Mouse (Mus musculus): ENCODE data around the gene Prkcsh.
A peak's percentile ranks its signal among the peaks of the same experiment; 100 is the strongest.

Gene Prkcsh

DNA sequence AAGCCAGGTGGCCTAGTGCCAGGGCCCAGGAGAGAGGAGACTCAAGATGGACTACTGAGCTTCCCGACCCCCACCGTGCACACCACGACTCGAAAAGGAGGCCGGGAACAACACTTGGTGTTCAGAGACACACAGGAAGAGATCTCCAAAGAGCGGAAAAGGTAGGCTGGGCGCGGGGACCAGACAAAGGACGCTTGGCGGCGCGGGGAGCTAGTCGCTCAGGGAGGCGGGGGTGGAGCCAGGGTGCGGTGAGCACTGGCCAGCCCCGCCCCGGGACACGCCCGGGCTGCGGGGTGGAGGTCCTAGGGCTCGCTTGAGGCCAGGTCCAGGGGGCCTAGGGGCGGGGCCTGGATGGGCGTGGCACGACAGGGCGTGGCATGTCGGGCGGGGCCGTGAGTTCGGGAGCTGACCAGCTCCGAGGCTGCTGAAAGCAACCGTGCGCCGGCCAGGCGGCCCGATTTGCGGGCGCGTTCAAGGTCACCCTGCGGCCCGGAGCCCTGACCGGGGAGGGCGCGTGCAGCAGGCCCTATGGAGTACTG is 47.8 kb downstream of the Prkcsh start:
- peak; percentile 32 for DNase-seq

- DNase-seq, result no peak
Observed at GRCm38 (mm10) chr9:22051161-22051957, 48.8 kb downstream of the Prkcsh start.

- DNase-seq, result no peak
Observed at GRCm38 (mm10) chr9:22051958-22052254, 49.3 kb downstream of the Prkcsh start, which contains the start of gene Elavl3. Elavl3 (minus strand) TSS chr9:22052023.

DNA sequence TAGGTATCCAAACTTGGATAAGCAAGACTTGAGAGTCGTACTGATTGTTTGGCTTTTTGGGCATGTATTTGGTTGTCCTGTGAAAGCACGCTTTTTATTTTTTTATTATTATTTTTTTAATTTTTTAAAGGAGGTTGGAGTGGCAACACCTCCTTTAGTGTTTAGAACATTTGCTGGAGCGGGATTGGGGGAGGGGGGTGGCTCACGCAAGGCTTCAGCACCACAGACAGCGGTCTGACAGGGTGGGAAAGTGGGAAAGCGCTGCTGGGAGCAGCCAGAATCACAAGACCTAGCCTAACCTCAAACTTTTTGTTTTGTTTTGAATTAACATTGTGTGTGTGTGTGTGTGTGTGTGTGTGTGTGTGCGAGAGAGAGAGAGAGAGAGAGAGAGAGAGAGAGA is 51.1 kb downstream of the Prkcsh start:
- DNase-seq, result no peak

GRCm38 (mm10) chr9:22054411-22055076 is 51.9 kb downstream of the Prkcsh start:
- DNase-seq, result peak; percentile 71

DNA sequence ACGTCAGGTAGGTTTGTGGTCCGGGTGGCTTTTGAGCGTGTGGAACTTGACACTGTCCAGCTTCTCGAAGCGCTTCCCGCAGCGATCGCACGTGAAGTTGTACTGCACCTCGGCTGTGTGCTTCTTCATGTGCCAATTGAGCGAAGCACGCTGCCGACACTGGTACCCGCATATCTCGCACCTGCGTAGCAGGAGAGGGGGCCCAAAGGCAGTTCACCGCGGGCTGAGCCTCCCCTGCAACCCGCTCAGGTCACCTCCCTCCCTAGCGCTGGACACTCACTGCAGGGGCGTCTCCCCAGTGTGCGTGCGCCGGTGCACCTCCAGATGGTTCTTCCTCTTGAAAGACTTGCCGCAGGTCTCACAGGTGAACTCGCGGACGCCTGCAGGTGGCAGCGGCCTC is 53.1 kb downstream of the Prkcsh start:
- DNase-seq, result no peak

DNA sequence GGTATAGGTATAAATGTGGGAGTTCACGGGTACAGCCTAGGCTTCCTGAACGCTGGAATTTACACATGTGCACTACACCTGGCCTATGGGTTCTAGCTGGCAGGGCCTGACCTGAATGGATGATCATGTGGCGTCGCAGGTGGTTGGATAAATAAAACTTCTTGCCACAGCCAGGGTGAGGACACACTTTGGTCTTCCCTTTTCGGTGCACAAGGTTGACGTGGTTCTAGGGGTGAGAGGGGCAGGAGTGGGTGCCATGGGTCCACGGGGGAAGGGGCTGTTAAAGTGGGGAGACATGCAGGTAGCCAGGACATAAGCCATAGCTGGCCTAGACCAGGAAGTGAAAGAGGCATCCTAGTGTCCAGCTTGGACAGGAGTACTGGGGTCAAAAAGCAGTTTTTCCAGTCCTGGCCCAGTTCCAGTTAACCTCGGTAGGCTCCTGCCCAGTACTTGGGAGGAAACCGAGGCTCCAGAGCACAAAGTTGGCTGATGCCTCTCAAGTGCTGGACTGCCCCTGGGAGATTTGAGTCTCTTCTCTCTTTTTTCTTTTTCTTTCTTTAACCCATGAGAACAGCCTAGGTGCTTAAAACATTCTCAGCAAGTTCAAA is 53.8 kb downstream of the Prkcsh start:
- no peak for DNase-seq

DNA sequence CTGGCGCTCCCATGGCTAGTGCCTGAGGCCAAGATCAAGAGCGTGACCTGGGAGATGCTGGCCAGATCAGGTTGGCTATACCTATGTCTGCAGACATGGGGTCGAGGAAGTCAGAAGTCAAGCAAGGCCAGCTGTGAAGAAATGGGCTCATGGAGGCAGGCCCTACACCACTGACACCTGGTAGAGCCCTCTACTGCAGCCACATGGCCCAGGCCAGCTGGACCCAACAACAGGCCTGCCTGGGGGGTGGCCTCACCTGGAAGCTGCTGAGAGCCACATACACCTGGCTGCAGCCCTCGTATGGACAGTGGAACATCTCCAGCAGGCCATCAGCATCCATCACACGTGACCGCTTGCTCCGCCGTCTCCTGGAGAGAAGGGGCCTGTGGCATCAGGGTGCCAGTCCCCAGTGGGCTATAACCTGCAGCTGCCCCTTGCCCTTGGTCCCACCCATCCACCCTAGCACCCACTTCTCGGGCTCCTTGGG is 54.5 kb downstream of the Prkcsh start:
- DNase-seq, result no peak

DNA sequence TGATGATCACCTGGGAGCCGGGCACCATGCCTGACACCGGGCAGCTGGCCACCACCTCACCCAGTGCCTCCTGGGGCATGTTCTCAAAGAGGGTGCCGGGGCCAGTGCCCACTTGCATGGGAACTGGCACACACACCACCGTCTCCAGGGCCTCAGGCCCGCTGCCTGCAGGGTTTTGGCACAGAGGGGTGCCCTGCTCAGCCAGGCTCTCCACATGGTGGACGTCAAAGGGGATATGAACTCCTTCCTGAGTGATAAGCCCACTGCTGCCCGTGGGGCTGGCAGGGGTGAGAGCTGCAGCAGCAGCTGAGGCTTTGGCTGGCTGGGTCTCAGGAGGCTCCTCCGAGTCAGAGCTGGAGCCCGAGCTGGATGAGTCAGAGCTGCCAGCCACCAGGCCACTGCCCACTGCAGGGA is 55.4 kb downstream of the Prkcsh start:
- DNase-seq, result no peak

DNA sequence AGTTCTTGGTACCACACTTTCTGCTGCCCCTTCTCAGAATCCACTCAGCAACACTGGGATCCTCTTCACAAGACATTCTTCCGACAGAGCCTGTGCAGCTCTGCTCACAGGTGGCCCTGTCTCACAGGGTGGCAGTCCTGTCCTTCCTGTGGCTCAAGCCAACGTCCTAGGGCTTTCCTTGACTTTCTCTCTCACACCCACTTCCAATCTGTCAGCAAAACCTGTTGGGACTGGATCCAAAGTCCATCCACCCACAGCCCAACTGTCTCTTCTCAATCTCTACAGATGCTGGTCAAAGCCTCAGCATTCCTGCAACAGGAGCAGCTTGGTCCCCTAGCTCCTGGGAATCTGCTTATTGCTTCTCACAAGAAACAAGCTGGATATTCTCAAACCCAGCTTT is 58.7 kb downstream of the Prkcsh start:
- no peak for DNase-seq
